Mouse (Mus musculus) lung, postnatal 0 days (tissue): ENCODE measurements around the gene Gpc3.

Experiments
- CTCF ChIP-seq: IDR thresholded peaks from 2 replicates; pipeline ENCODE4 v1.5.1; 2016; ENCODE audit warnings: antibody characterized with exemption, mild to moderate bottlenecking
- EP300 ChIP-seq: IDR thresholded peaks from 2 replicates; pipeline ENCODE4 v1.6.1; 2016; ENCODE audit warnings: antibody characterized with exemption, mild to moderate bottlenecking, control low read depth

- TF ChIP-seq CTCF (no peak), EP300 (no peak)
These were observed 23.7 kb upstream of the Gpc3 start for GRCm38 (mm10) chrX:52637419-52637818.
